Mouse (Mus musculus): Measurements from ENCODE around the gene Arid1b.

DNA sequence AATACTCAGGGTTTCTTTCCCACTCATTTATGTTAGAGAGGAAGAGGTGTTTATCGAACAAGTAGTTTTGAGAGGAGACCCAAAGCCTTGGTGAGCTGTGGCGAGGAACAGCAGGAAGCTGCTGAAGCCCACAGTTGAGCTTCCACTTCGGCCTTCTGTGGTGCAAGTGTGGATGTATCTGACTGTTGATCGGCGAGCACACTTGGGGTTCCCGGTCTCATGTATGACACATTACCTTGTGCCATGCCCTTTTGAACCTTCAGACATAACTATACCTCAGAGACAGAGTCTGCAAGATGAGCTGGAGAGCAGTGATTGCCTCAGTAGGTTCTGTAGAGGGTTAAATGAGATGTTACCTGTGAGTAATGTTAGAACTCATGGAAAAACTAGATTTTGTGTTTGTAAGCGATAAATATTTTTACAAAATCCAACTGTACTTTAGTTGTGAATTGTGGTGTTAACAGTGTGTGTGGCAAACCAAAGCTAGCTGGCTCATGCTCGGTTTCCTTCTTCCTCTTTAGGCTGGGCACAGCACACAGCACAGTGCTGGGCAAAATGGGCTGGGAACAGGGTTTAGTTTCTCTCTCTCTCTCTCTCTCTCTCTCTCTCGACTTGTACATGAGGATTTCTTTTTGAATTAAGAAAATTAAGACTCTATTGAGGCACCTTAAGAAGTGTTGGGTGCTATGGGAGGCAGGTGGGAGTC lies 69.5 kb downstream of the Arid1b start:
- TF ChIP-seq HCFC1 (IDR thresholded peaks at IDR 0.05; ENCODE audit: borderline replicate concordance, insufficient read depth, low read length) (no peak), ZNF384 (IDR thresholded peaks at IDR 0.05; ENCODE audit: low read depth, low read length) (no peak), MAFK (IDR thresholded peaks at IDR 0.05; ENCODE audit: insufficient read depth, low read depth, low read length) (no peak), ZC3H11A (IDR thresholded peaks at IDR 0.05; ENCODE audit: borderline replicate concordance, low read depth, low read length) (no peak)

Data from ES-E14 (cell line).